Mouse (Mus musculus) stomach, postnatal 0 days (tissue): ENCODE data around the gene Pnp. TPM values are rescaled to one million over a fixed set of nuclear protein-coding genes. Genes with fewer than 3 reads are reported as not detected.
"Not testable (repeated sequence)": the region's sequence is repeated elsewhere in the genome, so short reads cannot be mapped to it uniquely, and the experiment has no call there.

Experiments used
- ATAC-seq: fragments of 200-750 bp; cut with Nextera tagmentation; 2 replicates; pipeline ENCODE4 v1.8.0; 2017; ENCODE audit not compliant: low FRiP score, low TSS enrichment
- DNase-seq: peaks from one replicate; pipeline ENCODE4 v3.0.0-alpha.2; 2016; ENCODE audit warnings: low spot score
- H3K27ac ChIP-seq: fragments of 300-500 bp; sonication (generic); replicated peaks from 2 replicates; pipeline ENCODE4 v1.5.1; 2014; ENCODE audit warnings: mild to moderate bottlenecking, control low read depth
- H3K27me3 ChIP-seq: fragments of 300-500 bp; sonication (generic); 2 replicates; pipeline ENCODE4 v1.6.1; 2014; ENCODE audit warnings: low read length; ENCODE audit not compliant: control insufficient read depth, insufficient read depth
- H3K36me3 ChIP-seq: fragments of 300-500 bp; sonication (generic); 2 replicates; pipeline ENCODE4 v1.6.1; 2014; ENCODE audit warnings: low read length, mixed read lengths; ENCODE audit not compliant: control insufficient read depth, insufficient read depth
- H3K4me1 ChIP-seq: fragments of 300-500 bp; sonication (generic); replicated peaks from 2 replicates; pipeline ENCODE4 v1.6.1; 2014; ENCODE audit warnings: antibody characterized with exemption; ENCODE audit not compliant: control insufficient read depth, insufficient read depth
- H3K4me2 ChIP-seq: fragments of 300-500 bp; sonication (generic); replicated peaks from 2 replicates; pipeline ENCODE4 v1.6.1; 2014; ENCODE audit warnings: low read depth, mild to moderate bottlenecking, control low read depth, moderate library complexity
- H3K4me3 ChIP-seq: fragments of 300-500 bp; sonication (generic); 2 replicates; pipeline ENCODE4 v1.5.1; 2014; ENCODE audit warnings: low read depth, low read length, control low read depth
- H3K9ac ChIP-seq: fragments of 300-500 bp; sonication (generic); 2 replicates; pipeline ENCODE4 v1.6.1; 2014; ENCODE audit warnings: mild to moderate bottlenecking, low read length, control low read depth, mixed read lengths
- H3K9me3 ChIP-seq: fragments of 300-500 bp; sonication (generic); 2 replicates; pipeline ENCODE4 v1.6.1; 2016; ENCODE audit warnings: low read length; ENCODE audit not compliant: control insufficient read depth
- CTCF ChIP-seq: IDR thresholded peaks from 2 replicates; pipeline ENCODE4 v1.5.1; 2016; ENCODE audit warnings: antibody characterized with exemption, low read depth, mild to moderate bottlenecking, moderate library complexity
- EP300 ChIP-seq: optimal IDR thresholded peaks from 2 replicates; pipeline ENCODE3; 2016; ENCODE audit warnings: antibody characterized with exemption
- WGBS: fragments of 180-500 bp; shearing (Covaris S2); extraction: QIAGEN DNeasy Blood & Tissue Kit; methylation state at CpG from one replicate; pipeline ENCODE4 v1.1.7; 2014; 5-methylcytosine and 5-hydroxymethylcytosine counted together
- polyA plus RNA-seq: library from polyadenylated mRNA; unstranded; fragments of >200 nt; fragmentation: Nextera tagmentation; extraction: Ambion mirVana; gene quantifications from 2 replicates; pipeline ENCODE4 v1.2.1, GENCODE M21; 2015

Pnp gene
- polyA plus RNA-seq, 1 experiment from 2014 or later = 48.6 TPM

DNA sequence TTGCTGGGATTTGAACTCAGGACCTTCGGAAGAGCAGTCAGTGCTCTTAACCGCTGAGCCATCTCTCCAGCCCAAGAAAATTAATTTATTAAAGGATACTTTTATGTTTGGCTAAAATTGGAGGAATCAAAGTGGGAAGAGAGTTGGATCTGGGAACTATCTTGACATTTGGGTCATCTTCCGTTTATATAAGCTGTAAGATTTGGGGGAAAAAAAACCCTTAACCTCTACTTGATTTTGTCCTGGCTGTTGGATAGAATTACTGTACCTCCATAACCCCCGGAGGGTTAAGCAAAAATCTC is 26.1 kb upstream of the Pnp start:
- Histone ChIP-seq H3K4me3 (no peak overlapping the region), H3K9ac (no peak overlapping the region), H3K27ac (no peak overlapping the region), H3K9me3 (no peaks in the 10 kb centered on the region), H3K36me3 (no peaks in the 10 kb centered on the region), H3K4me1 (no peaks in the 10 kb centered on the region), H3K4me2 (no peak overlapping the region), H3K27me3 (no peaks in the 10 kb centered on the region)
- WGBS = 91% methylated on average over 4 of the region's 4 CpGs
- TF ChIP-seq EP300 (no peak), CTCF (no peak)
- no peak for ATAC-seq
- DNase-seq = no peak

DNA sequence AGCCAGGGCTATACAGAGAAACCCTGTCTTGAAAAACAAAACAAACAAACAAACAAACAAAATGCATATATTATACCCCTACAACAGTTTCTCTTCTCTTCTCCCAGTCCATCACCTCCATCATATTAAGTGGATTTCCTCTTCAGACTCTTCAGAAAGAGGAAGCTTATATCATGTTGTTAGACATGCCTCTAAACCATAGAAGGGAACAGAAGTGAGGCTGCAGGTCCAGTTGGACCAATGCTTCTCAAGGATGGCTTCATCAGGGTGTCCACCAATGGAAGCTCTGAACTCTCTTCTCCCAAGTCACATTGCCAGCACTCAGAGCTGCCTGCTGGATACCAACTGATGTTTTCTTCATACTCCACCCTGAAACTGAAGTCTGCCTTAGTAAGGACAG is 25.6 kb upstream of the Pnp start:
- H3K36me3 ChIP-seq, DNase-seq, H3K27me3 ChIP-seq, H3K4me3 ChIP-seq, H3K9ac ChIP-seq, H3K9me3 ChIP-seq, ATAC-seq, H3K4me1 ChIP-seq, H3K27ac ChIP-seq, H3K4me2 ChIP-seq: not testable (repeated sequence)

DNA sequence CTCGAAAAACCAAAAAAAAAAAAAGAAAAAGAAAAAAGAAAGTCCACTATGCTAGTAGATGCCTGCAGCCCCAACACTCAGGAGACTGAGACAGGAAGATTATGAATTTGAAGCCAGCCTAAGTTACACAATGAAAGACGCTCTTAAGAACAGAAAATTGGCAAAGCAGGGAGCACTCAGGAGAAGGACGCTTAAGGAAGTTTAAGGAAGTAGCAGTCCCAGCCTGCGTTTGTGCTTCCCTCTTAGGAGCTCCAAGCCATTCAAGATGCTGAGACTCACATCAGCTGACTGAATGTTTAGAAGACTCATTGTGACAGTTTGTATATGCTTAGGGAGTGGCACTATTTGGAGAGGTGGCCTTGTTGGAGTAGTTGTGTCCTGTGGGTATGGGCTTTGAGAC is 22.8 kb upstream of the Pnp start:
- H3K4me1 ChIP-seq = no peaks in the 10 kb centered on the region
- H3K36me3 ChIP-seq = no peaks in the 10 kb centered on the region
- no peak overlapping the region for H3K9ac ChIP-seq
- H3K4me3 ChIP-seq = no peak overlapping the region
- H3K4me2 ChIP-seq = no peak overlapping the region
- H3K27me3 ChIP-seq = no peaks in the 10 kb centered on the region
- H3K9me3 ChIP-seq = no peaks in the 10 kb centered on the region
- H3K27ac ChIP-seq = no peak overlapping the region
- TF ChIP-seq EP300 (no peak), CTCF (no peak)
- 70% methylated on average over 4 of the region's 4 CpGs for WGBS
- DNase-seq = no peak
- no peak for ATAC-seq

DNA sequence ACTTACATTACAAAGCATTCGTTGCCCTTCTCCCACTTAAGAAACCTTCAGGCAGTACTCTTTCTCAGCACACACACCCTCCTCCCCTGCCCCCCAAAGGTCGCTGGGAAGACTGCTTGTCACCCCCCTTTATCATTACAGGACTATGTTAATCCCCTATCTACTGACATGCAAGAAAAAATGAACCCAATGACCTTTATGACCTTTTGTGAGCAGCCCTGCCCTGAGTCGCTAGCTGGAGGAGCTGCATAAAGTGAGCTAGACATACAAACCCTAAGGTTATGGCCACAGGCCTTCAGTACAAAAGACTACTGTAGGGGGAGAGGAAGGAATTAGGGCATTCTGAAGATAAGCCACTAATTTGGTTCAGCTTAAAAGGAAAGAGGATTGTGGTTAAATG is 19.5 kb upstream of the Pnp start:
- peaks cover 12% of the 10 kb centered on the region; the same call in 1 of the 2 replicates for H3K36me3 ChIP-seq
- TF ChIP-seq CTCF (no peak), EP300 (no peak)
- H3K4me2 ChIP-seq = no peak overlapping the region
- H3K27me3 ChIP-seq = no peaks in the 10 kb centered on the region
- ATAC-seq (no peak), DNase-seq (no peak)
- no peak overlapping the region for H3K27ac ChIP-seq
- no peaks in the 10 kb centered on the region for H3K9me3 ChIP-seq
- no peak overlapping the region for H3K4me3 ChIP-seq
- H3K9ac ChIP-seq = no peak overlapping the region
- WGBS = 43% methylated on average over 3 of the region's 3 CpGs
- no peaks in the 10 kb centered on the region for H3K4me1 ChIP-seq

DNA sequence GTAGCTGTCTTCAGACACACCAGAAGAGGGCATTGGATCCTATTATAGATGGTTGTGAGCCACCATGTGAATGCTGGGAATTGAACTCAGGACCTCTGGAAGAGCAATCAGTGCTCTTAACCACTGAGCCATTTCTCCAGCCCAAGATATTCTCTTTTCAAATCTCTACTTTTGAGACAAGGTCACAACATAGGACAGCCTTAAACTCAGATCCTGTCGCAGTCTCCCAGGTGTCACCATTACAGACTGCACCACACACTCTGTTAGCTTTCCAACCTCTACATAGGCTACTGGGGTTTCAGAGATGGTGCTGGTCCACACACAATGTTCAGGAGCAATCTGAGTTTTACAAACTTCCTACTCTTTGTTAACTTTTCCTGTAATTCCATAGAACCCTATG is 7.4 kb upstream of the Pnp start:
- H3K4me1 ChIP-seq, H3K9me3 ChIP-seq, DNase-seq, H3K27me3 ChIP-seq, H3K27ac ChIP-seq, ATAC-seq: not testable (repeated sequence)
- Histone ChIP-seq H3K36me3 (peaks cover 12% of the 10 kb centered on the region), H3K9ac (peak overlapping the region; percentile 78; the same call in 1 of the 2 replicates), H3K4me2 (peak overlapping the region; percentile 89), H3K4me3 (peak overlapping the region; percentile 73)
- 58% methylated on average over 1 of the region's 1 CpGs for WGBS

DNA sequence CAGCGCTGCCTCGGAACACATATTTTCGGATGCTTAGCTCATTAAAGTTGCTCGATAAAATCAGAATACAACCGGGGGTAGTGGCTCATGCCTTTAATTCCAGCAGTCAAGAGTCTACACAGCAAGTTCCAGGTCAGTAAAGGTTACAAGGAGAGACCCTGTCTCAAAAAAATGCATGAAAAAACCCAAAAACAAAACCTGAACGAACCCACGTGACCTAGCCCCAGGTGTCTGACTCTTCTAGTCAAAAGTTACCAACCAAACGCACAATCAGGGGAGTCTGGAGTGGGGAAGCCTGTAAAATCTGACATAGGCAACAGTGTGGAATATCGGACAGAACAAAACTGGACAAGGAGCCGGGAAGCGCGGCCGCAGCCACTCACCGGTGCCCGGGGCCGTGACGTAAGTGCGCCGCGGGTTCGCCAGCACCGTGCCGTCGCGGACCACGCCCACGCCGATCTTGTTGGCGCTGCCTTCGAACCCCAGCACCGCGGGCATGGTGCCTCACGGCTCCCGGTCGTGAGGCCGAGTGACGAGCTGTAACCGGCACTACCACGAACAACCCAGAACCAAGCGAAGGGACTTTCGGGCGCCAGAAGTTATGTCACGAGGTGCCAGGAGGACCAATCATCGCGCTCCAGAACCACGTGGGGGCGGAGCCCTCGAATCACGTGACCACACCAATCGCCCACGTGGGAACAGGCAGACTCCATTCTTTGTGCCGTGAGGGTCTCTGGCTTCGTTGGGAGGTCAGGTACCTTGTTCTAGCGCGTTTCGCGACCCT is 6.4 kb upstream of the Pnp start, which contains the start of the genes Osgep and Apex1:
Osgep (minus strand) TSS at position 613 of the 784 bp plus-strand sequence.
Apex1 (plus strand) TSS at position 688 of the 784 bp plus-strand sequence.
- Histone ChIP-seq H3K4me2 (peak within 1 kb of the TSS; percentile 89), H3K4me1 (peaks cover 2% of the 10 kb centered on the region; the same call in 1 of the 2 replicates), H3K9me3 (no peaks in the 10 kb centered on the region), H3K27ac (peak within 1 kb of the TSS; percentile 95), H3K9ac (peak within 1 kb of the TSS; percentile 78), H3K27me3 (no peaks in the 10 kb centered on the region), H3K36me3 (peaks cover 17% of the 10 kb centered on the region), H3K4me3 (peak within 1 kb of the TSS; percentile 73)
- TF ChIP-seq CTCF = no peak
- TF ChIP-seq EP300 = no peak
- ATAC-seq (peak; percentile 95), DNase-seq (peak; percentile 98)
- WGBS = under 1% methylated on average over 57 of the region's 57 CpGs
